Mouse (Mus musculus) myocyte (in vitro differentiated cells): ENCODE data around the gene Myo16. TPM values are rescaled to one million over a fixed set of nuclear protein-coding genes. Genes with fewer than 3 reads are reported as not detected.

Experiments used
- H3K27me3 ChIP-seq: one replicate; pipeline ENCODE4 v1.6.1; 2011; ENCODE audit not compliant: control insufficient read depth, insufficient read depth, insufficient read length
- H3K36me3 ChIP-seq: one replicate; pipeline ENCODE4 v1.6.1; 2011; ENCODE audit not compliant: control insufficient read depth, insufficient read depth
- H3K4me2 ChIP-seq: one replicate; pipeline ENCODE4 v1.6.1; 2011; ENCODE audit warnings: low read depth, control low read depth
- H3K4me3 ChIP-seq: one replicate; pipeline ENCODE4 v1.5.1; 2011; ENCODE audit warnings: mild to moderate bottlenecking, control low read depth, moderate library complexity
- H3K79me2 ChIP-seq: one replicate; pipeline ENCODE4 v1.6.1; 2011; ENCODE audit not compliant: control insufficient read depth, insufficient read depth
- H3ac ChIP-seq: one replicate; pipeline ENCODE4 v1.6.1; 2011; ENCODE audit not compliant: control insufficient read depth, insufficient read length
- CEBPB ChIP-seq: IDR thresholded peaks from 2 replicates; pipeline ENCODE4 v1.6.1; 2011; ENCODE audit warnings: mild to moderate bottlenecking, moderate library complexity; ENCODE audit not compliant: poor library complexity, insufficient read depth, severe bottlenecking
- E2F4 ChIP-seq: IDR thresholded peaks from one replicate; pipeline ENCODE4 v1.6.1; 2011; ENCODE audit warnings: mild to moderate bottlenecking, control low read depth, moderate library complexity; ENCODE audit not compliant: insufficient read depth
- MAX ChIP-seq: IDR thresholded peaks from one replicate; pipeline ENCODE4 v1.6.1; 2011; ENCODE audit warnings: low read depth, mild to moderate bottlenecking, control low read depth
- MYOD1 ChIP-seq, 3 experiments: IDR thresholded peaks; one replicate each; pipeline ENCODE4 v1.6.1; 2011; ENCODE audit warnings: control low read depth in 2 of 3, low read depth in 2 of 3, mild to moderate bottlenecking in 2 of 3, moderate library complexity in 1 of 3; ENCODE audit not compliant: insufficient read length in 2 of 3, control insufficient read depth in 1 of 3
- MYOG ChIP-seq, 3 experiments: IDR thresholded peaks; one replicate each; pipeline ENCODE4 v1.6.1; 2011; ENCODE audit warnings: control low read depth in 2 of 3, low read depth in 2 of 3, mild to moderate bottlenecking in 2 of 3; ENCODE audit not compliant: insufficient read length in 2 of 3, control insufficient read depth in 1 of 3, insufficient read depth in 1 of 3
- POLR2A ChIP-seq: IDR thresholded peaks from one replicate; pipeline ENCODE4 v1.6.1; 2011; ENCODE audit warnings: low read depth, mild to moderate bottlenecking, control low read depth, moderate library complexity; ENCODE audit not compliant: insufficient read length
- POLR2AphosphoS2 ChIP-seq: IDR thresholded peaks from one replicate; pipeline ENCODE4 v1.6.1; 2011; ENCODE audit warnings: low read depth, control low read depth; ENCODE audit not compliant: insufficient read length
- REST ChIP-seq: IDR thresholded peaks from one replicate; pipeline ENCODE4 v1.6.1; 2011; ENCODE audit warnings: mild to moderate bottlenecking, control low read depth, moderate library complexity; ENCODE audit not compliant: insufficient read depth, insufficient read length
- SRF ChIP-seq: IDR thresholded peaks from one replicate; pipeline ENCODE4 v1.6.1; 2011; ENCODE audit warnings: low read depth; ENCODE audit not compliant: control insufficient read depth, insufficient read length
- TCF12 ChIP-seq: IDR thresholded peaks from one replicate; pipeline ENCODE4 v1.6.1; 2011; ENCODE audit warnings: mild to moderate bottlenecking, control low read depth; ENCODE audit not compliant: poor library complexity, insufficient read depth, severe bottlenecking
- TCF3 ChIP-seq: IDR thresholded peaks from one replicate; pipeline ENCODE4 v1.6.1; 2011; ENCODE audit warnings: low read depth, control low read depth; ENCODE audit not compliant: insufficient read length
- USF1 ChIP-seq: IDR thresholded peaks from one replicate; pipeline ENCODE4 v1.6.1; 2011; ENCODE audit warnings: low read depth, mild to moderate bottlenecking, control low read depth, moderate library complexity
- polyA plus RNA-seq: library from polyadenylated mRNA; unstranded; fragments of >200 nt; fragmentation: generic; extraction: Trizol; gene quantifications from one replicate; pipeline ENCODE4 v1.2.1, GENCODE M21; 2012; ENCODE audit warnings: missing spikeins

The Myo16 gene
- polyA plus RNA-seq, 1 experiment = 0.01 TPM

- Histone ChIP-seq H3K79me2 (no peaks in the 10 kb centered on the region), H3K27me3 (no peaks in the 10 kb centered on the region), H3ac (no peak overlapping the region), H3K36me3 (no peaks in the 10 kb centered on the region), H3K4me3 (no peak overlapping the region), H3K4me2 (no peak overlapping the region)
- TF ChIP-seq E2F4 (no peak), TCF3 (no peak), REST (no peak), MYOG (IDR thresholded peaks at IDR 0.05; ENCODE audit: control insufficient read depth in 1 of 3, insufficient read depth in 1 of 3, insufficient read length in 2 of 3, low read depth in 2 of 3) (no peak)
Observed at GRCm38 (mm10) chr8:10643244-10643643, 489.5 kb downstream of the Myo16 start.

- TF ChIP-seq TCF12 = no peak
- TF ChIP-seq MYOG (IDR thresholded peaks at IDR 0.05; ENCODE audit: control insufficient read depth in 1 of 3, insufficient read depth in 1 of 3, insufficient read length in 2 of 3, low read depth in 2 of 3) = no peak
- no peak for TF ChIP-seq MAX
- no peak for TF ChIP-seq CEBPB
- no peak for TF ChIP-seq POLR2A
- TF ChIP-seq REST = no peak
- no peak for TF ChIP-seq MYOD1 (IDR thresholded peaks at IDR 0.05; ENCODE audit: control insufficient read depth in 1 of 3, insufficient read length in 2 of 3, low read depth in 2 of 3)
- no peak for TF ChIP-seq USF1
- TF ChIP-seq E2F4 = no peak
- no peak for TF ChIP-seq POLR2AphosphoS2
- no peak for TF ChIP-seq SRF
- no peak for TF ChIP-seq TCF3
Observed at GRCm38 (mm10) chr8:10644481-10644880, 490.8 kb downstream of the Myo16 start.

GRCm38 (mm10) chr8:10645740-10646139 is 492.0 kb downstream of the Myo16 start:
- no peaks in the 10 kb centered on the region for H3K27me3 ChIP-seq
- no peak overlapping the region for H3K4me3 ChIP-seq
- H3K79me2 ChIP-seq = no peaks in the 10 kb centered on the region
- no peaks in the 10 kb centered on the region for H3K36me3 ChIP-seq
- TF ChIP-seq POLR2A = no peak
- no peak for TF ChIP-seq MYOG (IDR thresholded peaks at IDR 0.05; ENCODE audit: control insufficient read depth in 1 of 3, insufficient read depth in 1 of 3, insufficient read length in 2 of 3, low read depth in 2 of 3)
- no peak for TF ChIP-seq POLR2AphosphoS2
- TF ChIP-seq REST = no peak
- TF ChIP-seq TCF3 = no peak
- no peak for TF ChIP-seq TCF12
- no peak for TF ChIP-seq MYOD1 (IDR thresholded peaks at IDR 0.05; ENCODE audit: control insufficient read depth in 1 of 3, insufficient read length in 2 of 3, low read depth in 2 of 3)
- no peak overlapping the region for H3ac ChIP-seq
- no peak overlapping the region for H3K4me2 ChIP-seq

More at GRCm38 (mm10) chr8:10644481-10644880, 490.8 kb downstream of the Myo16 start:
- Histone ChIP-seq H3K27me3 (no peaks in the 10 kb centered on the region), H3K4me2 (no peak overlapping the region), H3K36me3 (no peaks in the 10 kb centered on the region), H3K4me3 (no peak overlapping the region), H3ac (no peak overlapping the region), H3K79me2 (no peaks in the 10 kb centered on the region)

- no peak overlapping the region for H3ac ChIP-seq
- H3K27me3 ChIP-seq = no peaks in the 10 kb centered on the region
- no peaks in the 10 kb centered on the region for H3K36me3 ChIP-seq
- H3K4me3 ChIP-seq = no peak overlapping the region
- H3K79me2 ChIP-seq = no peaks in the 10 kb centered on the region
- TF ChIP-seq USF1 = peak; percentile 61
- TF ChIP-seq MAX = no peak
- no peak for TF ChIP-seq E2F4
- H3K4me2 ChIP-seq = peak overlapping the region; percentile 35
Observed at GRCm38 (mm10) chr8:10646485-10646884, 492.8 kb downstream of the Myo16 start.

GRCm38 (mm10) chr8:10651546-10652315 is 498.0 kb downstream of the Myo16 start:
- no peak for TF ChIP-seq POLR2A
- no peak overlapping the region for H3ac ChIP-seq
- H3K4me2 ChIP-seq = no peak overlapping the region
- no peaks in the 10 kb centered on the region for H3K79me2 ChIP-seq
- H3K36me3 ChIP-seq = no peaks in the 10 kb centered on the region
- no peaks in the 10 kb centered on the region for H3K27me3 ChIP-seq
- H3K4me3 ChIP-seq = no peak overlapping the region

- Histone ChIP-seq H3ac (no peak overlapping the region), H3K4me3 (no peak overlapping the region), H3K36me3 (no peaks in the 10 kb centered on the region), H3K79me2 (no peaks in the 10 kb centered on the region), H3K4me2 (no peak overlapping the region), H3K27me3 (no peaks in the 10 kb centered on the region)
- TF ChIP-seq MYOG (IDR thresholded peaks at IDR 0.05; ENCODE audit: control insufficient read depth in 1 of 3, insufficient read depth in 1 of 3, insufficient read length in 2 of 3, low read depth in 2 of 3) (no peak), E2F4 (no peak), MAX (no peak), CEBPB (no peak), POLR2AphosphoS2 (no peak), MYOD1 (IDR thresholded peaks at IDR 0.05; ENCODE audit: control insufficient read depth in 1 of 3, insufficient read length in 2 of 3, low read depth in 2 of 3) (no peak), TCF3 (no peak), USF1 (no peak), TCF12 (no peak), REST (no peak), SRF (no peak), POLR2A (no peak)
Observed at GRCm38 (mm10) chr8:10653282-10653681, 499.6 kb downstream of the Myo16 start.
